Mouse (Mus musculus) cerebellum, postnatal 4 days (tissue): ENCODE results near the gene Actr5.

Source experiments
- DNase-seq, 2 experiments: peaks; one replicate each; pipeline ENCODE4 v3.0.0; 2022; ENCODE audit warnings: low spot score in 2 of 2, mixed read lengths in 1 of 2

Actr5 gene

DNA sequence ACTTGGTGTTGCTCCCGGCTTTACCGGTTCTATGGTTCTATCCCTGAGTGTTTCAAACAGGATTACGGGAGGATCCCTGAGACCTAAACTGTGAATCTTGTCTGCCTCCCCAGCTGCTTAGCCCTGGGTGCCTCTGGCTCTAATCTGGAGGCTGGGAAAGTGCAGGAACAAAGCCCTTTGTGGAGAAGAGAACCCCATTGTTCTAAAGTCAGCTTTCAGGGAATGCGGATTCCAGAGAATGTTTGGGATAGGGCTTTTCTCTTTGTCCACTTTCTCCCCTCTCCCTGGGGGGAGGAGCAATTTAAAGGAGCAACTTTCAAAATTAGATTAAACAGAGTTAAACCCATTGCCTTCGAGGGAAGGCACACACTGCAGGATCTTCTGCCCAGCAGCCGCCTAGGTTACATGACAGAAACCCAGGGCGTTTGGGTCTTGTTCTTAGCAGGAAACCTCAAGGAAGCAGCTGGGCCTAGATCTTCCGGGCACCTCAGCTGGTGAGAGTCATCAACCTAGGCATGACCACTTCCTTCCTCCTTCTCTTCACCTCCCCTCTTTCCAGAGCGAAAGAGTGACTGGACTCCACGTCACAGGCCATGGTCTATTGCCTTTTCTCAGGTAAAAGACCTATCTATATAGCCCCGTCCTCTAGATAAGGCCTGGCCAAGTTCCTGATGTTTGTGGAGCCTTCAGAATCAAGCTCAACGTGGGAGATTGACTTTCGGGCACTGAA, 41.5 kb downstream of the Actr5 start:
- DNase-seq = no peak

DNA sequence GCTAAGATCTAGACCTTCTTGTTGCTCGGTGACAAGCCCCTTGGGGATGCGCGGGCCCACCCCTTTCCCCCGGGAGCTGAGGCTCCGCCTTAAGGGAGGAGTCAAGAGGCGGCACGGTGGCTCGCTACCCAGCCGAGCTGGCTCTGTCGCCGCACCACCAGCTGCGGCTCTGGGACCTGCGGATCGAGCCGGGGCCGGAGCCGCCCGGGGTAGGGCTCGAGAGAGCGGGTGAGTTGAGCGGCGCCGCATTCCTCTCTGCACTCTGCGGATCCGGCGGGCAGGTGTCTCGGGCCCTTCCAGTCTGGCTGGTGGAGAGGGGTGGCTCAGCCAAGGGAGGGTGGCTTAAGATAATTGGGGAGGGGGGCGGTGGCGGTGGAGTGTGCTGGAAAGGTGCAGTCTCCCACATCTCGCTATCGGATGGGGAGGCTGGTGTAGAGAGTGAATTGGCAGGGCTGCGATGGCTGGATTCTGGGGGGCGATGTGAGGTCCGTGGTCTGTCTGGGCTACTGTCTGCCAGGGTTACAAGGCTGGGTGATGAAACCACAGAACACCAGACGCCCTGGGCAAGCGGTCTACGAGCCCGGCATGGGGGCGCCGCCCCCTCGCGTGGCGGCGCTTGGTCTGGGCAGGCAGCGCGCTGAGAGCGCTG, 42.5 kb downstream of the Actr5 start:
- DNase-seq = peak; percentile 41 to 48

DNA sequence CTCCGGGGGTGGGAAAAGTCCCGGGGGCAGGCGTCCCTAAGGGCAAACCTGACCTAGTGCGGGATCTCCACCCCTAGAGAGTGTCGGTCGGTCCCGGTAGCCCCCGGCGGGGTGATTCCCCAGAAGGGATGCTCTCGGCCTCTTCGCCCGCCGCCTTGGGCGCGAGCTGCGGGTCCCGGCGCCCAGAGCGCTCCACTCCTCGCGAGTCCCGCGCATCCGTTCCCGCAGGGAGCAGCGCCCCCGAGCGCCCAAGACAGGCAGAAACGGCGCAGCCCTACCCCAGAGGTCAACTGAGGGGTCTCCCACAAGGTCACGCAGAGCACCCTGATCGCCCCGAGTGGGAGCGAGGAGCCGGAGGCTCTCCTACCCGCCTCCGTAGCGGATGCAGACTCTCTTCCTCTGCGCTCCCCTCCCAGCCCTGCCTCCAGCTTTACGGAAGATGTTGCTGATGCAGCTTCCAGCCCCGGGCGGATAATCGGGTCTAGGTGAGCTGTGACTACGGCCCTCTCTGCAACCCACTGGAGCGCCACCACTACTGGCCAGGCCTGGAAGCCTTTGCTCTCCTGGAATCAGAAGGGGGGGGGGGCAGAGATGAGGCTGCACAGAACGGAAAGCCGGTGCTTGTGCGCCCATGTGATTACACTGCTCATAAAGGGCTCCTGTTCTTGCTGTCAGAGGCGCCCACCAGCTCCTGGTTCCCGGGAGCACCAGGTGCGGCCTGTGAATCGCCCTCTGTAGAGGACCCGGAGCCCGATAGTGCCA, 43.2 kb downstream of the Actr5 start:
- DNase-seq = peak in 1 of 2 experiments; percentile 33

DNA sequence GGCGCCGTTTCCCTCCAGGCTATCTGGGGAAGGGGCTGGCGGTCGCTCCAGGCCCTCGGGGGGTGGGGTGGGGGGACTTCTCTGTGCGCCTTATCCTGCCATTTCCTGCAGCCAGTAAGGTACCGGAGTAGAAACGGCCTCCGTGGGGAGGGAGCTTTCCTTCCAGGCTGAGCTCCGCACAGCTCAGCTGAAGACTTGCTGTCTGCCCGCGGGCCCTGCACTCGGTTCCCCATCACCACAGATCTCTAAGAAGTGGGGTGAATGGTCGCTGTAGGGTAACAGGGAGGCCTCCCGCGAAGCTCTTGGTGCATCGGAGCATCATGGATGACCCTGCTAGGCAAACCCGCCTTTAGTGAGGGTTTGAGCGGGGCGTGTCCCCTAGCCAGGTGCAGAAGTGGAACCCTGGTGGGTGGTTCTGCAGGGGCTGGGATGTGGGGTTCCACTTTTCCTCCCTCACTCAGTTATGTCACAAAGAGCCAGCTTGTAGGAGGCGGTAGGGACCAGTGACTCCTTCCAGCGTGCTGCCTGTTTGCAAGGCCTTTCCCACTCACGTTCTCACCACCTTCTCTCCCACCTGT, 43.8 kb downstream of the Actr5 start:
- no peak for DNase-seq

- DNase-seq = no peak
Observed at GRCm38 (mm10) chr2:158669199-158670195, 44.8 kb downstream of the Actr5 start.

DNA sequence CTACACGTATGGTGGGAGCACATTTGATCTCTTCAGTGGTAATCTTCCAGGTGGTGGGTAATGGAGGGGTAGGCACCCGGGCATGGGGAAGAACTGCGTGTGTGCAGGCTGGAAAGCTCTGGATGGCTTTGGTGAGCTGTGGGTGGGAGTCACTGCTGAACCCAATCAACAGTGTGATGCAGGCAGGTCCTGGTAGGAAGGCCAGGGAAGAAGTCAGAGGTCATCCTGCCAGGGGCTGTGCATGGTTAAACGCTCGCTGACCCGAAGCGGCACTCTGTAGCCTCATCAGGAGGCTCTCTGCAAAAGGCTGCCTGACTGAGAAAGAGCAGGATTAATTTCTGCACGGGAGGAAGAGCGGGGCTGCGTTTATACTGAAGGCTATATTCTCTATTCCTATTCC, 45.9 kb downstream of the Actr5 start:
- no peak for DNase-seq

DNA sequence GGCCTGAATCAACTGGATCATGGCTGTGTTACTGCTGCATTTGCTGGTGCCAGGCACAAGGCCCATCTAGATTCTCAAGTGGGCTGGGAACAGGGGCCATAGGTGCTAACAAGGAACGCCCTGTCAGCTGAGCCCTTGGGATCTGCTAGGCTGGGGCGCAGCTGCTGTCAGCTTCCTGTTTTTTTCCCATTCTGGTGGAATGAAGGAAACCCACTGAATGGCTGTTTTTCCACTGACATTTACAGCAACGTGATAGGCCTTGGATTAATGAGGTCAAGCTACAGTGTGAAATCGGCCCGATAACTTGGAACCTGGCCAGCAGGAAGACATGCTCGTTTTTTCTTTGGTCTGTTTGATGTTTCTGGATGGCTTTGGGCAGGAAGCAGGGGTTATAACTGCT, 48.1 kb downstream of the Actr5 start:
- peak in 1 of 2 experiments; percentile 38 for DNase-seq

GRCm38 (mm10) chr2:158673493-158673892, 48.8 kb downstream of the Actr5 start:
- peak in 1 of 2 experiments; percentile 62 for DNase-seq

GRCm38 (mm10) chr2:158674131-158674530, 49.4 kb downstream of the Actr5 start:
- DNase-seq = no peak

DNA sequence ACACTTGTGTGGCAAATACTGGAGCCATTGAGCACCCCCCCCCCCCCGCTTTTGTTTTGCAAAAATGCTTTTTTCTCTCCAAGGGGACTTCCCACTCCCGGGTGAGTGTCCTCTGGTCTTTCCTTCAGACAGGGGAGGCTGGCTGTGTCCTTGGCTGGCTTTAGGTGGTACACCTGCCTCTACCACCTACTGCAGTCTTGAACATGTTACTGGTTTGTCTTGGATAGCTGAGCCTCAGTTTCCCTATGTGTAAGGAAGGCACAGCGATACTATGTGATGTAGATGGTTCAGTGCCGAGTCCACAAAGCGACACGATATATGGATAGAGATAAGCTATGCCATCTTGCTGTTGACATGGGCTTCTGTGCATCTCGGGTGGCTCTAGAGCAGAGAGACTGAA, 50.1 kb downstream of the Actr5 start:
- DNase-seq = no peak

DNA sequence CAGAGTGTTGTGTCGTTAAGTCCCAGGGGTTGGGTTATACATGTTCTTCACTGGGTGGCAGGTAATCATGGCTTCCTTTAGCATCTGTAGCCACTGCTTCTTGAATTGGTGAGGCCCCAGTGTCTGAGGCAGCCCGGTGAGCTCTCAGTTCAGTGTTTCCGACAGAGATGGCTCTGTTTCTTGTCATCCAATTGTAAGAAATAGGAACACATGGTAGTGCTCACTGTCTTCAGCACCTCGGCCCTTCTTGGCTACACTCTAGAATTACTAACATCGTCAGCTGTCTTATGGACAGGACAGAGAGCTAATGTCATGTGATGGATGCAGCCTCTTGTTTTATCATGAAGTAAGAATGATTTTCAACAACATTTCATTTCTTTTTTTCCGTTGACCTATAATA, 50.5 kb downstream of the Actr5 start:
- no peak for DNase-seq

GRCm38 (mm10) chr2:158675907-158676533, 51.3 kb downstream of the Actr5 start:
- no peak for DNase-seq

GRCm38 (mm10) chr2:158677946-158678345, 53.3 kb downstream of the Actr5 start:
- DNase-seq = no peak

DNA sequence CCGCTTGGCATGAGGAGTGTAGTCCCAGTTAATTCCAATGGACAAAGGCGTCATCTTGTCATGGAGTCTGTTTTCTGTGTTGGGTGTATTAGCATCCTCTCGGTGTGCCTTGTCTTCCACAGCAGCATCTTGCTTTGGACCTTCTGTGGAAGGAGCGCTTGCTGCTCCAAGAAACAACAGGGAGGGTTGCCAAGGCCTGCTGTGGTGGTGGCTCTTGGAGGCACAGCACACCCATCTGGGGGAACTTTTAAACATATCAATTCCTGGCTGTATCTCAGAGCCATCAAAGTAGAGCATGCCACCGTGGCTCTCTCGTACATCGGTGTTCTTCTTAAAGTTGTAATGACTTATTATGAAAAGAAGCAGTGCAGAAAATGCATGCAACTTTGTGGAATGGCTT, 54.4 kb downstream of the Actr5 start:
- no peak for DNase-seq

GRCm38 (mm10) chr2:158680357-158680889, 55.7 kb downstream of the Actr5 start:
- no peak for DNase-seq

DNA sequence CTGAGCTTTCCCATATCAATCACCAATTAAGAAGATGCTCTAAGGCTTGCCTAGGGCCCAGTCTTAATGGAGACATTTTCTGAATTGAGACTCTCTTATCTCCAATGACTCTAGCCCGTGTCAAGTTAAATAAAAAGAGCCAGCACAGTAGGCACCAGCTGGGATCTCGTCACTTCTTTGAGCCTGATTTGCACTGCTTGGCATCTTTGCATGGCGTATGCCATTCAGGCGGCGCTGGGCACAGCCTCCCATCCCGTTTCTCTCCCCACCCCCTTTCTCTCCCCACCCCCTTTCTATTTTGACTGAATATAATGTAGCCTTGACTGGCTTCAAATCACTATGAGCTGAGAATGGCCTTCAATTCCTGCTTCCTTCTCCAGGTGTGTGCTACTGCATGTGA, 57.0 kb downstream of the Actr5 start:
- no peak for DNase-seq

- DNase-seq = no peak
Observed at GRCm38 (mm10) chr2:158682344-158683037, 57.8 kb downstream of the Actr5 start.

- no peak for DNase-seq
Observed at GRCm38 (mm10) chr2:158683038-158683413, 58.3 kb downstream of the Actr5 start.

DNA sequence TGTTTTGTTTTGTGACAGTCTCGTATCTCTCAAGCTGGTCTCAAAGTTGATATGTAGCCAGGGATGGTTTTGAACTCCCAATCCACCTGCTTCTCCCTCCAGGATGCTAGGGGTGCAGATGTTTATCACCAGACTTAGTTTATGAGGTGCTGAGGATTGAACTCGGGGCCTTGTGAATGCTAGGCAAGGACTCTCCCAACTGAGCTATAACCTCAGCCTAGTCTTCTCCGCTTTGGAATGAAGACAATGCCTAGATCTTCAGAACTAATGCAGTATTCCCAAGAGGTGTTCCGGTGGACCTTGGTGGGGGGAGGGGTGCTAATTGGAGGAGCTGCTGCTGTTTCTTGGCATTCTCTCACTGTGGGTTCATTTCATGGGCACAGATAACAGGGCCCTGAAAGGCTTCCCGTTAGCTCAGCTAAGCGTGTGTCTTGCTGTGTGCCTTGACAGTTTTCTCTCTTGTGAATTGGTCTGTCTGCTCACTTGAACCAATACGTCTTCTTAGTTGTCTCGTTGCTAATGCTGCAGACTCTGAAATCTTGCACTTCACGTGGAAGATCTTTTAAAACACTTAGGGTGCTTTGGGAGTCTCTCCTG, 59.7 kb downstream of the Actr5 start:
- DNase-seq = no peak
